Mouse (Mus musculus): ENCODE measurements around the gene Unc93b1. TPM values are rescaled to one million over a fixed set of nuclear protein-coding genes. Genes with fewer than 3 reads are reported as not detected.

Unc93b1 gene
- total RNA-seq, 2 experiments from 2014 or later, result 11.4 to 16.1 TPM

- peak within 1 kb of the TSS; percentile 67; the same call in 1 of the 2 replicates for H3K27ac ChIP-seq
- H3K4me3 ChIP-seq, result no peak within 1 kb of the TSS
- TF ChIP-seq CTCF (conservative IDR thresholded peaks at IDR 0.05), result no peak
- DNase-seq (ENCODE audit: low spot score in 2 of 2), result peak; percentile 40 to 52
Observed at GRCm38 (mm10) chr19:3986334-3986733, 51.3 kb downstream of the Unc93b1 start, which contains the start of gene Acy3. Gene Acy3, plus strand, starts transcription at chr19:3986570.

DNA sequence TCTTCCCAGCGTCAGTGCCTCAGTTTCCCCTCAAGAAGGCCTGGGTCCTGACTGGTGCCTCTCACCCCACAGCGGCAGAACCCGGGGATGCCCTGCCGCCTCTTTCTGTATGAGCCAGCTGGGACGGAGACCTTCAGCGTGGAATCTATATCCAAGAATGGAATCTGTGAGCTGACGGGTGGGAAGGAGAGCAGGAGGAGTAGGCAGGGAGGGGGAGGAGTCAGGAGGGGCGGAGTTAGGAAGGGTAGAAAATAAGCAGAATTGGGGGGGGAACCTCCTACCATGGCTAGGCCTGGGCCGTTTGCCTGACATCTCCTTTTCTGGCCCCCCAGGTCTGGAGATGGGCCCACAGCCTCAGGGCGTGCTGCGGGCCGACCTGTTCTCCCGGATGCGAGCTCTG is 53.1 kb downstream of the Unc93b1 start:
- no peak for TF ChIP-seq CTCF (conservative IDR thresholded peaks at IDR 0.05)
- no peak for DNase-seq (ENCODE audit: low spot score in 2 of 2)
- Histone ChIP-seq H3K27ac (no peak overlapping the region), H3K4me3 (no peak overlapping the region)

GRCm38 (mm10) chr19:3988750-3989149 is 53.8 kb downstream of the Unc93b1 start:
- no peak overlapping the region for H3K4me3 ChIP-seq
- peak; percentile 45 for TF ChIP-seq CTCF (conservative IDR thresholded peaks at IDR 0.05)
- no peak for DNase-seq (ENCODE audit: low spot score in 2 of 2)

GRCm38 (mm10) chr19:3990804-3991203 is 55.8 kb downstream of the Unc93b1 start:
- H3K4me3 ChIP-seq, result no peak overlapping the region
- TF ChIP-seq CTCF (conservative IDR thresholded peaks at IDR 0.05), result no peak
- no peak overlapping the region for H3K27ac ChIP-seq
- DNase-seq (ENCODE audit: low spot score in 2 of 2), result no peak

More at GRCm38 (mm10) chr19:3988750-3989149, 53.8 kb downstream of the Unc93b1 start:
- H3K27ac ChIP-seq, result no peak overlapping the region

GRCm38 (mm10) chr19:3991562-3991961 is 56.6 kb downstream of the Unc93b1 start:
- H3K4me3 ChIP-seq, result no peak overlapping the region
- DNase-seq (ENCODE audit: low spot score in 2 of 2), result no peak
- no peak overlapping the region for H3K27ac ChIP-seq
- TF ChIP-seq CTCF (conservative IDR thresholded peaks at IDR 0.05), result no peak

DNA sequence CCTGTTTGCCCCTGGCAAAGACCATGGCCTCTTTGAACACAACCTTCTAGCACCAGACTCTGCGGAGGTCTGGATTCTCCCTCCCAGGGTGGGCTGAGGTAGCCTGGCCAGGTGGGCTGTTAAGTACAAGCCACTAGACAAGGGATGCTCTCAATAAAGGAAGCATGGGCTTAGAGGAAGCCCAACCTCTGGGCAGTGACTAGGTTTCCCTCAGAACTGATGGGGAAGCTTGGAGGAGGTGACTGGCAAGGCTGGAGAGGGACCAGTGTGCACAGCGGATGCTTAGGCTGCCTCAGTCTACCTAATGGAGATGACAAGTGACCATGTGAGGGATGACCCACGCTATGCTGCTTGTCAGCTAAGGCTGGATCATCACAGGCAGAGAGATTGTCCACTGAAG is 57.0 kb downstream of the Unc93b1 start:
- TF ChIP-seq CTCF (conservative IDR thresholded peaks at IDR 0.05), result no peak
- DNase-seq (ENCODE audit: low spot score in 2 of 2), result no peak
- Histone ChIP-seq H3K27ac (no peak overlapping the region), H3K4me3 (no peak overlapping the region)

GRCm38 (mm10) chr19:3992416-3992815 is 57.4 kb downstream of the Unc93b1 start, which contains the start of gene Tbx10:
Gene Tbx10, plus strand, starts transcription at chr19:3992752.
- DNase-seq (ENCODE audit: low spot score in 2 of 2), result no peak
- no peak for TF ChIP-seq CTCF (conservative IDR thresholded peaks at IDR 0.05)
- no peak within 1 kb of the TSS for H3K4me3 ChIP-seq
- no peak within 1 kb of the TSS for H3K27ac ChIP-seq

DNA sequence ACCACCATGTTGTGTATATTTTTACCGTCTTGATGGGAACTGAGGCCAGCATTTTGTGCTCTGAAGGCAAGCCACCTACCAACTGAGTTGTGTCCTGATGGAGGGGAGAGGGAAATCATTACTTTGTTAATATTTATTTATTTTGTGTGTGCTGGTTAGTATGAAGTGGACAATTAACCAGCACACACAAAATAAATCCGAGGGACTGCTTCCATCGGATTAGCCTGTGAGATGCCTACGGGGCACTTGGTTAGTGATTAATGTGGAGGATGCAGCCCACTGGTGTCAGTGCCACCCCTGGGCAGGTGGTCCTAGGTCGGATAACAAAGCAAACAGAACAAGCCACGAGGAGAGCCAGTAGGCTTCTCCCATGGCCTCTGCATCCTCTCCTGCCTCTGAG is 59.9 kb downstream of the Unc93b1 start:
- no peak for DNase-seq (ENCODE audit: low spot score in 2 of 2)
- Histone ChIP-seq H3K4me3 (no peak overlapping the region), H3K27ac (no peak overlapping the region)
- TF ChIP-seq CTCF (conservative IDR thresholded peaks at IDR 0.05), result no peak

- Histone ChIP-seq H3K4me3 (no peak overlapping the region), H3K27ac (no peak overlapping the region)
- no peak for TF ChIP-seq CTCF (conservative IDR thresholded peaks at IDR 0.05)
- no peak for DNase-seq (ENCODE audit: low spot score in 2 of 2)
Observed at GRCm38 (mm10) chr19:3995505-3995904, 60.5 kb downstream of the Unc93b1 start.

DNA sequence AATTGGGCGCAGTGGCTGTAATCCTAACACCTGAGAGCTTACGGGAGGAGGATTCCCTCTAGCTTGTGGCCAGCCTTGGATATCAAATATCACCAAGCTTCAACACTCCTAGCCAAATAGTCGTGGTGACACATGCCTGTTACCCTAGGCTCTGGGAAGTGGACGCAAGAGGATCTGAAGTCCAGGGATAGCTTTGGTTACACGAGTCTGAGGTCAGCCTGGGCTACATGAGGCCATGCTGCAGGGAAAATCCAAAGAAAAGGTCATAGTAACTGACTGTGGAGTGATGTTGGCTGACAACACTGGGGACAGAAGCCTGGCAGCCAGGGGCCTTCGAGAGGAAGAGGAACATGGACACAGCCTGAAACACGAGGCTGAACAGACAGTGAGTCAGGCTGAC is 61.1 kb downstream of the Unc93b1 start:
- Histone ChIP-seq H3K27ac (no peak overlapping the region), H3K4me3 (no peak overlapping the region)
- no peak for TF ChIP-seq CTCF (conservative IDR thresholded peaks at IDR 0.05)
- DNase-seq (ENCODE audit: low spot score in 2 of 2), result no peak

DNA sequence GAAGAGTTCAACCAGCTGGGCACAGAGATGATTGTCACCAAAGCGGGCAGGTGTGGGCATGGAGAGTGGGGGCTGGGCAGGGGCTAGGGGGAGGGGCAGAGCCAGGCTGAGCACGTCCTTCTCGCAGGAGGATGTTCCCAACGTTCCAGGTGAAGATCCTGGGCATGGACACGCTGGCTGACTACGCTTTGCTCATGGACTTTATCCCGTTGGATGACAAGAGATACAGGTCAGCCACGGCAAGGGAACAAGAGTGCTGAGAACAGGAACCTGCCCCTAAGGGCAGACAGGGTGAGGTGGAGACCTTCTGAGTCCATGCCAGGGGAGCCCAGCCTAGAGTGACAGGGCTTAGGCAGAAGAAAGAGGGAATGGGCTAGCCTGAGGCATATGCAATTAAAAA is 61.8 kb downstream of the Unc93b1 start:
- DNase-seq (ENCODE audit: low spot score in 2 of 2), result no peak
- TF ChIP-seq CTCF (conservative IDR thresholded peaks at IDR 0.05), result no peak
- Histone ChIP-seq H3K27ac (no peak overlapping the region), H3K4me3 (no peak overlapping the region)

GRCm38 (mm10) chr19:3997231-3997630 is 62.2 kb downstream of the Unc93b1 start:
- no peak for TF ChIP-seq CTCF (conservative IDR thresholded peaks at IDR 0.05)
- H3K4me3 ChIP-seq, result no peak overlapping the region
- no peak for DNase-seq (ENCODE audit: low spot score in 2 of 2)
- no peak overlapping the region for H3K27ac ChIP-seq

DNA sequence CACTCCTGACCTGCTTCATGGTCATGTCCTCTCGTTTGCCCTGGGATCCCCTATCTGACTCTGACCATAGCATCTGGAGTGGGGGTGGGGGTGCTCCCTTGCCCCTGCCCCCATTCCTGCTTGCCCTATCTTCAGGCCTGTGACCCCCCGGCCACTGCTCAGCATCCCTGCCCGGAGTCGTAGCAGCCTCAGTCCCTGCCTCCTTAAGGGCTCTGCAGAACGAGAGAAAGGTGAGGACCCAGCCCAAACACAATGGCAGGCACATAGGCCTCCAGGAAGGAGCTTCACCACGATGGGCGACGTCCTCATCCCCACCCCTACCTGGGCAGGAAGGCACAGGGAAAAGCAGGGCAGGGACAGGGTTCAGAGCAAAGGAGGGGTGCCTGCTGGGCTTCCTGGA is 63.3 kb downstream of the Unc93b1 start:
- DNase-seq (ENCODE audit: low spot score in 2 of 2), result no peak
- no peak for TF ChIP-seq CTCF (conservative IDR thresholded peaks at IDR 0.05)
- Histone ChIP-seq H3K27ac (no peak overlapping the region), H3K4me3 (no peak overlapping the region)

Other genes with a start within 250 kb of the Unc93b1 start
- gene Lrp5, start 248.6 kb upstream of the Unc93b1 start, total RNA-seq (2021), result 10 to 100 TPM in 1 of 2 experiments, 1 to 10 TPM in 1; 9.4 to 10.0 TPM
- 10 to 100 TPM; 23.3 to 27.2 TPM for gene 1810055G02Rik, start 226.9 kb upstream of the Unc93b1 start, total RNA-seq (2021)
- 10 to 100 TPM; 53.9 to 57.7 TPM for gene Kmt5b, start 167.8 kb upstream of the Unc93b1 start, total RNA-seq (2021)
- gene Chka, start 83.4 kb upstream of the Unc93b1 start, total RNA-seq (2021), result 100 to 1,000 TPM in 1 of 2 experiments, 10 to 100 TPM in 1; 87.2 to 109 TPM
- 10 to 100 TPM; 20.0 to 24.9 TPM for gene Tcirg1, start 28.1 kb upstream of the Unc93b1 start, total RNA-seq (2021)
- 100 to 1,000 TPM; 125 to 142 TPM for gene Ndufs8, start 22.4 kb upstream of the Unc93b1 start, total RNA-seq (2021)
- 1 to 10 TPM; 2.2 to 2.4 TPM for gene Aldh3b1, start 5.4 kb upstream of the Unc93b1 start, total RNA-seq (2021)
- gene Aldh3b3, start 23.5 kb downstream of the Unc93b1 start, total RNA-seq (2021), result not detected
- under 1 TPM; 0.64 to 0.90 TPM for gene Aldh3b2, start 37.1 kb downstream of the Unc93b1 start, total RNA-seq (2021)
- 1 to 10 TPM; 2.3 to 2.7 TPM for gene Acy3, start 51.4 kb downstream of the Unc93b1 start, total RNA-seq (2021)
- gene Tbx10, start 57.6 kb downstream of the Unc93b1 start, total RNA-seq (2021), result not detected
- gene Nudt8, start 65.4 kb downstream of the Unc93b1 start, total RNA-seq (2021), result 10 to 100 TPM; 10.2 to 10.7 TPM
- 1 to 10 TPM; 1.3 to 1.4 TPM for gene Gm49405, start 65.4 kb downstream of the Unc93b1 start, total RNA-seq (2021)
- 1 to 10 TPM; 3.2 TPM for gene Doc2g, start 68.1 kb downstream of the Unc93b1 start, total RNA-seq (2021)
- gene Ndufv1, start 77.6 kb downstream of the Unc93b1 start, total RNA-seq (2021), result 100 to 1,000 TPM; 240 to 245 TPM
- 100 to 1,000 TPM; 395 to 398 TPM for gene Gstp1, start 102.8 kb downstream of the Unc93b1 start, total RNA-seq (2021)
- gene Gstp2, start 110.8 kb downstream of the Unc93b1 start, total RNA-seq (2021), result 10 to 100 TPM; 46.2 to 49.4 TPM
- gene Gstp3, start 124.4 kb downstream of the Unc93b1 start, total RNA-seq (2021), result not detected
- not detected for gene Cabp2, start 146.4 kb downstream of the Unc93b1 start, total RNA-seq (2021)
- gene Cdk2ap2, start 162.0 kb downstream of the Unc93b1 start, total RNA-seq (2021), result 10 to 100 TPM; 29.5 to 33.9 TPM
- gene Pitpnm1, start 164.8 kb downstream of the Unc93b1 start, total RNA-seq (2021), result 100 to 1,000 TPM; 173 to 180 TPM
- gene Aip, start 190.7 kb downstream of the Unc93b1 start, total RNA-seq (2021), result 100 to 1,000 TPM; 111 to 123 TPM
- under 1 TPM; 0.07 to 0.08 TPM for gene Gpr152, start 204.6 kb downstream of the Unc93b1 start, total RNA-seq (2021)
- gene Cabp4, start 208.8 kb downstream of the Unc93b1 start, total RNA-seq (2021), result under 1 TPM in 1 of 2 experiments, not detected in 1; 0.17 TPM
- gene Coro1b, start 213.4 kb downstream of the Unc93b1 start, total RNA-seq (2021), result 10 to 100 TPM; 84.8 to 92.9 TPM
- 1 to 10 TPM; 1.0 to 2.5 TPM for gene Ptprcap, start 218.4 kb downstream of the Unc93b1 start, total RNA-seq (2021)
- gene Rps6kb2, start 228.2 kb downstream of the Unc93b1 start, total RNA-seq (2021), result 10 to 100 TPM; 42.5 to 47.9 TPM
- gene Carns1, start 240.3 kb downstream of the Unc93b1 start, total RNA-seq (2021), result 1 to 10 TPM; 6.6 to 8.9 TPM

Measured in layer of hippocampus, adult 2 months (tissue).